Mouse (Mus musculus): ENCODE results near the gene Flot1. TPM values are rescaled to one million over a fixed set of nuclear protein-coding genes. Genes with fewer than 3 reads are reported as not detected.

Flot1 gene
- polyA plus RNA-seq, 1 experiment from 2014 or later = 59.9 TPM

DNA sequence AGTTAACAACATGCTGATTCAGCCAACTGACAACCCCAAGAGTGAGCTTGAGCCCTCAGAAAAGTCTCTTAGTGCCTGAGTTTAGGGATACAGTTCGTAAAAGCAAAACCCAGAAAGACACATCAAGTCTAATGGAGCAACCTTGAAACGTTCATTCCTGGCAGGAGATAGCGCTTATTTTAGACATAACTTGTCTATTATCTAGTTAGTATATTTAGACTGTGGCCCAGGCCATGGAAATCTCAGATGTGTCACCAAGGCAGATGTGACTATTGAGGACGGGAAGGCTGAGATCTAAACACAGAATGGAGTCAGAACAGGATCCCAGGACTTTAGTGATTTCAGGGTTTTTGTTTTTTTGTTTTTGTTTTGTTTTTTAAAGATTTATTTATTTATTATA is 37.9 kb upstream of the Flot1 start:
- no peak overlapping the region for H3K4me3 ChIP-seq (replicated peaks; ENCODE audit: low read depth, low read length)
- no peaks in the 10 kb centered on the region for H3K27me3 ChIP-seq (ENCODE audit: control insufficient read depth, insufficient read depth, low read length)
- H3K9ac ChIP-seq (replicated peaks; ENCODE audit: low read length) = no peak overlapping the region
- 91% methylated on average over 4 of the region's 4 CpGs for WGBS
- H3K4me1 ChIP-seq (ENCODE audit: control insufficient read depth, insufficient read depth, low read length) = no peaks in the 10 kb centered on the region
- no peak for DNase-seq
- H3K4me2 ChIP-seq (ENCODE audit: low read length) = no peak overlapping the region
- H3K27ac ChIP-seq (replicated peaks; ENCODE audit: low read depth, low read length) = no peak overlapping the region
- H3K9me3 ChIP-seq (ENCODE audit: control insufficient read depth, low read length) = no peaks in the 10 kb centered on the region
- ATAC-seq (ENCODE audit: low FRiP score, low TSS enrichment) = no peak
- H3K36me3 ChIP-seq (ENCODE audit: control insufficient read depth, insufficient read depth, low read length) = no peaks in the 10 kb centered on the region

DNA sequence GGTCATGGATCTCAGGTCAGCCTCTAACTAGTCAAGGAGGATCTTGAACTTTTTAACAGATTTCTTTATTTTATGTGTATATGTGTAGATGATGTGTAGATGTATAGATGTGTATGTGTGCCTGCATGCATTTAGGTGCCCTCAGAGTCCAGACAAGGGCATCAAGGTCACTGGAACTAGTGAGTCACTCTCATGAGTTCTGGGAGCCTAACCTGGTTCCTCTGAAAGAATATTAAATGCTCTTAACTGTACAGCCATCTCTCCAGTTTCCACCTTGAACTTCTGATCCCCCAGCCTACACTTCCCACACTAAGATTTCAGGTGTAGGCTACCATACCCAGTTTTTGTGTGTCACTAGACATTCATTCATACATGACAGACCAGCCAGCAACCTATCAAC is 35.5 kb upstream of the Flot1 start:
- Histone ChIP-seq H3K9ac (replicated peaks; ENCODE audit: low read length) (no peak overlapping the region), H3K4me1 (ENCODE audit: control insufficient read depth, insufficient read depth, low read length) (no peaks in the 10 kb centered on the region), H3K4me2 (ENCODE audit: low read length) (no peak overlapping the region), H3K9me3 (ENCODE audit: control insufficient read depth, low read length) (no peaks in the 10 kb centered on the region), H3K4me3 (replicated peaks; ENCODE audit: low read depth, low read length) (no peak overlapping the region), H3K27me3 (ENCODE audit: control insufficient read depth, insufficient read depth, low read length) (no peaks in the 10 kb centered on the region), H3K27ac (replicated peaks; ENCODE audit: low read depth, low read length) (no peak overlapping the region), H3K36me3 (ENCODE audit: control insufficient read depth, insufficient read depth, low read length) (no peaks in the 10 kb centered on the region)
- DNase-seq = no peak
- no peak for ATAC-seq (ENCODE audit: low FRiP score, low TSS enrichment)

DNA sequence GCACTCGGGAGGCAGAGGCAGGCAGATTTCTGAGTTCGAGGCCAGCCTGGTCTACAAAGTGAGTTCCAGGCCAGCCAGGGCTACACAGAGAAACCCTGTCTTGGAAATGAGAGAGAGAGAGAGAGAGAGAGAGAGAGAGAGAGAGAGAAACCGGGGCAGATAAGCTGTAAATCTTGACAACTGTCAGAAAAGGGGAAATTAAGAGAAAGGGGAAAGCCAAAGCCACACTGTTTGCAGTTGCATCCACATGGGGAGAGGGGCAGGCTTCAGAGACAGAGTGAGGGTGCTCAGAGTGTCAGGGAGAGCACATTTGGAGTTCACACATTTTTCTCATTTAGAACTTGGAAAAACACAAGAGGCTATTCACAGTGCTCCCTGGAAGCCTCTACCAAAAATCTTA is 35.0 kb upstream of the Flot1 start:
- no peaks in the 10 kb centered on the region for H3K27me3 ChIP-seq (ENCODE audit: control insufficient read depth, insufficient read depth, low read length)
- no peak for ATAC-seq (ENCODE audit: low FRiP score, low TSS enrichment)
- H3K9ac ChIP-seq (replicated peaks; ENCODE audit: low read length) = no peak overlapping the region
- H3K9me3 ChIP-seq (ENCODE audit: control insufficient read depth, low read length) = no peaks in the 10 kb centered on the region
- H3K4me3 ChIP-seq (replicated peaks; ENCODE audit: low read depth, low read length) = no peak overlapping the region
- H3K4me1 ChIP-seq (ENCODE audit: control insufficient read depth, insufficient read depth, low read length) = no peaks in the 10 kb centered on the region
- no peak overlapping the region for H3K4me2 ChIP-seq (ENCODE audit: low read length)
- H3K36me3 ChIP-seq (ENCODE audit: control insufficient read depth, insufficient read depth, low read length) = no peaks in the 10 kb centered on the region
- no peak overlapping the region for H3K27ac ChIP-seq (replicated peaks; ENCODE audit: low read depth, low read length)
- no peak for DNase-seq
- 87% methylated on average over 3 of the region's 3 CpGs for WGBS

DNA sequence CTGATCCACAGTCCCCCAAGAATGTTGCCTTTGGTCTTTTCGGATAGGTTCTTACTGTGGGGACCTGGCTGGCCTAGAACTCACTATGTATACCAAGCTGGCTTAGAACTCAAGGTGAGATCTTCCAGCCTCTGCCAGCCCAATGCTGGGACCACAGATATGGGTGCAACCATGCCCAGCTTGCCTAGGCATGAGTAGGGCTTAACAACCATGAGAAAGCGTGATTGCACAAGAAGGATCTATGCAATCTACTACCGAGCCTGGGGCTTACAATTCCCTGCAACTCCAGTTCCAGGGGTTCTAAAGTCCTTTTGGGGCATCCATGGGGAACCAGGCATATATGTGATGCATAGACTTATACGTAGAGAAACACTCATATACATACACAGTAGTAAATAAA is 32.1 kb upstream of the Flot1 start:
- Histone ChIP-seq H3K4me3 (replicated peaks; ENCODE audit: low read depth, low read length) (no peak overlapping the region), H3K4me1 (ENCODE audit: control insufficient read depth, insufficient read depth, low read length) (no peaks in the 10 kb centered on the region), H3K36me3 (ENCODE audit: control insufficient read depth, insufficient read depth, low read length) (no peaks in the 10 kb centered on the region), H3K9ac (replicated peaks; ENCODE audit: low read length) (no peak overlapping the region), H3K9me3 (ENCODE audit: control insufficient read depth, low read length) (no peaks in the 10 kb centered on the region), H3K27ac (replicated peaks; ENCODE audit: low read depth, low read length) (no peak overlapping the region), H3K4me2 (ENCODE audit: low read length) (no peak overlapping the region), H3K27me3 (ENCODE audit: control insufficient read depth, insufficient read depth, low read length) (no peaks in the 10 kb centered on the region)
- no peak for ATAC-seq (ENCODE audit: low FRiP score, low TSS enrichment)
- 90% methylated on average over 4 of the region's 4 CpGs for WGBS
- DNase-seq = no peak

DNA sequence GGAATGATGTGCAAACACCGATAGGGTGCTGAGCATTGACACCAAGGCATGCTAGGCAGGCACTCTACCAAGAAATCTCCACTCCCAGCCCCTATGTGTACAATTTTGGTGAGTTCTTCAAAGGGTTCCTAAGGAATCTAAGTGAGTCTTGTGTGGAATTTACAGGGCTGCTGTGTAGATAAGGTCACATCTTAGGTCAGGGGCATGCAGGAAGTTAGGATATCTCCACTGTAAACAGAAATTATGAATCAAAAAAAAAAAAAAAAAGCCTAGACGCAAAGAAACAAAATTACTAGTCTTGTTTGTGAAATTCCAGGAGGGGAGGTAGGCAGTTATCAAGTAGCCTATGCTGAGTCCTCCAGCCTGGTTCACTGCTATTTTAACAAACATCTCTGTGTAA is 30.2 kb upstream of the Flot1 start:
- no peaks in the 10 kb centered on the region for H3K27me3 ChIP-seq (ENCODE audit: control insufficient read depth, insufficient read depth, low read length)
- 90% methylated on average over 2 of the region's 2 CpGs for WGBS
- ATAC-seq (ENCODE audit: low FRiP score, low TSS enrichment) (no peak), DNase-seq (no peak)
- H3K36me3 ChIP-seq (ENCODE audit: control insufficient read depth, insufficient read depth, low read length) = no peaks in the 10 kb centered on the region
- no peaks in the 10 kb centered on the region for H3K4me1 ChIP-seq (ENCODE audit: control insufficient read depth, insufficient read depth, low read length)
- no peak overlapping the region for H3K9ac ChIP-seq (replicated peaks; ENCODE audit: low read length)
- no peak overlapping the region for H3K4me2 ChIP-seq (ENCODE audit: low read length)
- H3K9me3 ChIP-seq (ENCODE audit: control insufficient read depth, low read length) = no peaks in the 10 kb centered on the region
- H3K27ac ChIP-seq (replicated peaks; ENCODE audit: low read depth, low read length) = no peak overlapping the region
- H3K4me3 ChIP-seq (replicated peaks; ENCODE audit: low read depth, low read length) = no peak overlapping the region

DNA sequence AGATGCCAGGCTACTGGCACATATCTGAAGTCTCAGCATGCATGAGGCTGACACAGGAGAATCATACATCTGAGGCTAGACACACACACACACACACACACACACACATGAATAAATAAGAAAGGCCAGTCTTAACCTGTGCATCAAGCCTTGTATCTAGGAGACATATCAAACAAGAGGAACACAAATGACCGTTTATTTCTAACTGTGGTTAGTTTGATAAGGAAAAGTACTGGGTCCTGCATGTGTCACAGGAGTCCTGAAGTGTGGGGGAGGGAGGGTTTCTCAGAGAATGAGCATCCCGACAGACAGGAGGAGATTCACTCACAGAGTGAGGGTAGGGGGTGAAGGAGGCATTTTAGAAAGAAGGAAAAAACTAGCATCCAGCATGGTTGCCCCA is 27.9 kb upstream of the Flot1 start:
- 63% methylated on average over 2 of the region's 2 CpGs for WGBS

DNA sequence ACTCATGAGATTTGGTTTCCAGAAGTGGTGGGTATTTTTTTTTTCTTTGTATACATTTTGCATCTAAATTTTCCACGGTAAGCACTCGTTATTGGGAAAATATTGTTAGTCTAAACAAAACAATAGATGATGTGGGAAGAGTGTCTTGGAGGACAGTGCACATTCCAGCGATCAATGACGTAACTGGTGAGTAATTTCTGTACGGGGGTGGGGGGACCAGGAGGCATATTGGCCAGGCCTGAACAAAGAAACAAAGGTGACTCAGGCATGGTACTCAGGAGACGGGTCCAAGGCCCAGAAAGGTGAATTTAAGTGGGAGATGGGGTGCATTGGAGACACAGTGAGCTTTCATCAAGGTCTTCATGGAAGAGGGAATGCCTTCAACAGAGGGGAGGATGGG is 27.4 kb upstream of the Flot1 start:
- Histone ChIP-seq H3K9me3 (ENCODE audit: control insufficient read depth, low read length) (no peaks in the 10 kb centered on the region), H3K9ac (replicated peaks; ENCODE audit: low read length) (no peak overlapping the region), H3K27ac (replicated peaks; ENCODE audit: low read depth, low read length) (no peak overlapping the region), H3K4me3 (replicated peaks; ENCODE audit: low read depth, low read length) (no peak overlapping the region), H3K27me3 (ENCODE audit: control insufficient read depth, insufficient read depth, low read length) (no peaks in the 10 kb centered on the region), H3K36me3 (ENCODE audit: control insufficient read depth, insufficient read depth, low read length) (no peaks in the 10 kb centered on the region), H3K4me2 (ENCODE audit: low read length) (no peak overlapping the region), H3K4me1 (ENCODE audit: control insufficient read depth, insufficient read depth, low read length) (no peaks in the 10 kb centered on the region)
- WGBS = 87% methylated on average over 6 of the region's 6 CpGs
- no peak for ATAC-seq (ENCODE audit: low FRiP score, low TSS enrichment)
- DNase-seq = no peak

More for the DNA sequence above, 27.9 kb upstream of the Flot1 start:
- Histone ChIP-seq H3K27me3 (ENCODE audit: control insufficient read depth, insufficient read depth, low read length) (no peaks in the 10 kb centered on the region), H3K4me2 (ENCODE audit: low read length) (no peak overlapping the region), H3K27ac (replicated peaks; ENCODE audit: low read depth, low read length) (no peak overlapping the region), H3K9ac (replicated peaks; ENCODE audit: low read length) (no peak overlapping the region), H3K4me1 (ENCODE audit: control insufficient read depth, insufficient read depth, low read length) (no peaks in the 10 kb centered on the region), H3K36me3 (ENCODE audit: control insufficient read depth, insufficient read depth, low read length) (no peaks in the 10 kb centered on the region), H3K4me3 (replicated peaks; ENCODE audit: low read depth, low read length) (no peak overlapping the region), H3K9me3 (ENCODE audit: control insufficient read depth, low read length) (no peaks in the 10 kb centered on the region)
- ATAC-seq (ENCODE audit: low FRiP score, low TSS enrichment) = no peak
- no peak for DNase-seq

DNA sequence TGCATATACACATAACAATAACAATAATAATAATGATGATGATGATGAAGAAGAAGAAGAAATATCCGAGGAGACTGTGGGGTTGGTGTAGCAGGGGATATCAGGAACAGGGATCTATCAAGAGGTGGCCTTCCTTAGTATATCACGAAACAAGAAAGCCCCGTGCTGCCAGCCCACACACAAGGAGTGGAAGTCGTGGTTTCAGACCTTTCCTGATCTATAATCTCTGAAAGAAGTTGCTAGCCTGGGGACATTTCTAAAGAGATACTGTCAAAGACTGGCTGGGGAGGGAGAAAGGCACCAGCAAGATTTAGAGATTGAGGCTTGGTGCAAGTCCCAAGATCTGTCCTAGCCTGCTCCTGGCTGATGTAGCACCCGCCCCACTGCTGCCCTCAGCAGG is 26.2 kb upstream of the Flot1 start:
- WGBS = 69% methylated on average over 5 of the region's 5 CpGs

DNA sequence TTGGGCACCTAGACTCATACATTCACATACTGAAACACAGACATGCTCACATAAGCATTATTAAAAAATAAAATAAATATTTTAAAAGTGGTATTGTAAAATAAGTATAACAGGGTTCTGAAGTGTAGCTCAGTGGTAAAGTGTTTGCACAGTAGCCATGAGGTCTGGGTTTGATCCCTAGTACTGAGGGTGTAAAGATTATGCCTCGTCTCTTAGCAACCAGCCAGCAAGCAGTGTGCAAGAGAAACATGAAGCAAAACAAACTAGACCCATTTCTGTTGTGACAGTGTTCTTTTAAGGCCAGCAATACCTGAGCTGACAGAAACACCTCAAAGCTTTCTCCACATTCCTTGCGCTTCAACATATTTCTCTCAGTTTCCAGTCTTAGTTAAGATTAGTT is 22.1 kb upstream of the Flot1 start:
- no peak overlapping the region for H3K4me2 ChIP-seq (ENCODE audit: low read length)
- no peaks in the 10 kb centered on the region for H3K4me1 ChIP-seq (ENCODE audit: control insufficient read depth, insufficient read depth, low read length)
- H3K36me3 ChIP-seq (ENCODE audit: control insufficient read depth, insufficient read depth, low read length) = no peaks in the 10 kb centered on the region
- no peak overlapping the region for H3K4me3 ChIP-seq (replicated peaks; ENCODE audit: low read depth, low read length)
- WGBS = 77% methylated on average over 2 of the region's 2 CpGs
- H3K9me3 ChIP-seq (ENCODE audit: control insufficient read depth, low read length) = no peaks in the 10 kb centered on the region
- DNase-seq (no peak), ATAC-seq (ENCODE audit: low FRiP score, low TSS enrichment) (no peak)
- H3K27me3 ChIP-seq (ENCODE audit: control insufficient read depth, insufficient read depth, low read length) = no peaks in the 10 kb centered on the region
- H3K9ac ChIP-seq (replicated peaks; ENCODE audit: low read length) = no peak overlapping the region
- no peak overlapping the region for H3K27ac ChIP-seq (replicated peaks; ENCODE audit: low read depth, low read length)

More for the DNA sequence above, 26.2 kb upstream of the Flot1 start:
- Histone ChIP-seq H3K4me2 (ENCODE audit: low read length) (no peak overlapping the region), H3K9ac (replicated peaks; ENCODE audit: low read length) (no peak overlapping the region), H3K36me3 (ENCODE audit: control insufficient read depth, insufficient read depth, low read length) (no peaks in the 10 kb centered on the region), H3K4me1 (ENCODE audit: control insufficient read depth, insufficient read depth, low read length) (no peaks in the 10 kb centered on the region), H3K27ac (replicated peaks; ENCODE audit: low read depth, low read length) (no peak overlapping the region), H3K27me3 (ENCODE audit: control insufficient read depth, insufficient read depth, low read length) (no peaks in the 10 kb centered on the region), H3K9me3 (ENCODE audit: control insufficient read depth, low read length) (no peaks in the 10 kb centered on the region), H3K4me3 (replicated peaks; ENCODE audit: low read depth, low read length) (no peak overlapping the region)
- ATAC-seq (ENCODE audit: low FRiP score, low TSS enrichment) (no peak), DNase-seq (no peak)
